Mouse (Mus musculus) stomach, embryonic 14.5 days (tissue): ENCODE measurements around the gene Prss12. TPM values are rescaled to one million over a fixed set of nuclear protein-coding genes. Genes with fewer than 3 reads are reported as not detected.
"Not testable (repeated sequence)": the region's sequence is repeated elsewhere in the genome, so short reads cannot be mapped to it uniquely, and the experiment has no call there.

Experiments used
- ATAC-seq: fragments of 200-750 bp; cut with Nextera tagmentation; 2 replicates; pipeline ENCODE4 v1.8.0; 2017; ENCODE audit warnings: low read depth, moderate TSS enrichment; ENCODE audit not compliant: insufficient number of reproducible peaks, insufficient read depth, low FRiP score
- H3K27ac ChIP-seq: fragments of 300-500 bp; sonication (generic); 2 replicates; pipeline ENCODE4 v1.5.1; 2014; ENCODE audit warnings: mild to moderate bottlenecking, low read length, moderate library complexity, mixed read lengths
- H3K27me3 ChIP-seq: fragments of 300-500 bp; sonication (generic); 2 replicates; pipeline ENCODE4 v1.6.1; 2014; ENCODE audit warnings: low read length, control low read depth, mixed read lengths; ENCODE audit not compliant: control insufficient read depth, insufficient read depth
- H3K36me3 ChIP-seq: fragments of 300-500 bp; sonication (generic); 2 replicates; pipeline ENCODE4 v1.6.1; 2014; ENCODE audit warnings: mild to moderate bottlenecking, control low read depth, low read length, moderate library complexity, mixed read lengths; ENCODE audit not compliant: control insufficient read depth, insufficient read depth
- H3K4me1 ChIP-seq: fragments of 300-500 bp; sonication (generic); 2 replicates; pipeline ENCODE4 v1.6.1; 2014; ENCODE audit warnings: low read length, control low read depth, mixed read lengths; ENCODE audit not compliant: control insufficient read depth, insufficient read depth
- H3K4me2 ChIP-seq: fragments of 300-500 bp; sonication (generic); replicated peaks from 2 replicates; pipeline ENCODE4 v1.6.1; 2014; ENCODE audit warnings: low read depth, low read length, control low read depth
- H3K4me3 ChIP-seq: fragments of 300-500 bp; sonication (generic); 2 replicates; pipeline ENCODE4 v1.5.1; 2014; ENCODE audit warnings: low read depth, low read length, control low read depth
- H3K9ac ChIP-seq: fragments of 300-500 bp; sonication (generic); replicated peaks from 2 replicates; pipeline ENCODE4 v1.6.1; 2014; ENCODE audit warnings: low read depth, mild to moderate bottlenecking, control low read depth, low read length, moderate library complexity, mixed read lengths
- H3K9me3 ChIP-seq: fragments of 300-500 bp; sonication (generic); 2 replicates; pipeline ENCODE4 v1.6.1; 2016; ENCODE audit warnings: low read depth, low read length, control low read depth; ENCODE audit not compliant: control insufficient read depth
- WGBS: fragments of 180-500 bp; shearing (Covaris S2); extraction: QIAGEN DNeasy Blood & Tissue Kit; methylation state at CpG from one replicate; pipeline ENCODE4 v1.1.7; 2014; 5-methylcytosine and 5-hydroxymethylcytosine counted together
- polyA plus RNA-seq: library from polyadenylated mRNA; unstranded; fragments of >200 nt; fragmentation: Nextera tagmentation; extraction: Ambion mirVana; gene quantifications from 2 replicates; pipeline ENCODE4 v1.2.1, GENCODE M21; 2014

Prss12 gene
- polyA plus RNA-seq, 1 experiment from 2014 or later, result 1.7 TPM

DNA sequence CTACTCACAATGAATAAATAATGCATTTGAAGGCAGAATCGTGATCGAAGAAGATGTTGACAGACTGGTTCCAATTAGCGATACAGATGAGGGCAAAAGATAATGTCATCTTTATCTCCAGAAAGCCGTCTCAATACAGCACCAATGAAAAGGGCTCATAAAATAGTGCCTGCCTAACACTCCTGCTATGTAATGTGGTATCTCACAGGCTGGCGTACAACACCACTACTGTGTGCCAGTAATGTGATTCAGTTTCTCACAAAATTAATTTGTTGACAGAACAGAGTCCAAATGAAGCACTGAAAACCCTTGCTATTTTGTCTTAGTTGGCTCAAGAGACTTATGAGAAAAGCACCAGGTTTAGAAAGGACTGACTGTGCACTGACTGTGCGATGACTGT, 48.4 kb downstream of the Prss12 start:
- Histone ChIP-seq H3K27ac (no peak overlapping the region), H3K4me1 (no peaks in the 10 kb centered on the region), H3K27me3 (no peaks in the 10 kb centered on the region), H3K4me3 (no peak overlapping the region), H3K9me3 (no peaks in the 10 kb centered on the region), H3K36me3 (no peaks in the 10 kb centered on the region), H3K4me2 (no peak overlapping the region), H3K9ac (no peak overlapping the region)
- no peak for ATAC-seq
- WGBS, result 74% methylated on average over 6 of the region's 6 CpGs

DNA sequence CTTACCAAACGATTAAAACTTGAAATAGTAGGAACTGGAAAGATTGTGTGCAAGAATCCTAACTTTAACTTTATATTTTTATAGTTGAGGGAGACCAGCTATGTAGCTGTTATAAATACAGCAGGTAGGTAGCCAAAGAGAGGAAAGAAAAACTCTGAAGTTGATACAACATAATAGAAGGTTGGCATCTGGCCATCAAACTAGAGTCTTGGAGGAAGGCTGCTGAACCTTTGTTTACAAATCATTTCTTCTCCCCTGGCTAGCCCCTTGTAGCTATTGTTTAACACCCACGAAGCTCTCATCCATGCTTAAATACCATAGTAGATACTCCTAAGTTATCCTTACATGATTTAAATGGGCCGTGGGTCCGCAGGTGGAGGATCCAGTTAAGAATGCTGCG, 52.1 kb downstream of the Prss12 start:
- Histone ChIP-seq H3K9ac (no peak overlapping the region), H3K4me1 (no peaks in the 10 kb centered on the region), H3K4me2 (no peak overlapping the region), H3K36me3 (no peaks in the 10 kb centered on the region), H3K27me3 (no peaks in the 10 kb centered on the region), H3K4me3 (no peak overlapping the region), H3K9me3 (no peaks in the 10 kb centered on the region), H3K27ac (no peak overlapping the region)
- ATAC-seq, result no peak
- 77% methylated on average over 5 of the region's 5 CpGs for WGBS

DNA sequence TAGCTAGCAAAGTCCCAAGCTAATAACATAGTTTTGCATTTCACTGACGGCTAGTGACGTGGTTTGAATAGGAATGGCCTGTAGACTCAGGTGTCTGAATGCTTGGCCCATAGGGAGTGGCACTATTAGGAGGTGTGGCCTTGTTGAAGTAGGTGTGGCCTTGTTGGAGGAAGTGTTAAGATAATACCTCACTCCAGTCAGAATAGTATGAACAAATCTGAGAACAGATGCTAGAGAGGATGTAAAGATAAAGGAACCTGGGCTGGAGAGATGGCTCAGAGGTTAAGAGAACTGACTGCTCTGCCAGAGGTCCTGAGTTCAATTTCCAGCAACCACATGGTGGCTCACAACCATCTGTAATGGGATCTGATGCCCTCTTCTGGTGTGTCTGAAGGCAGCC, 55.1 kb downstream of the Prss12 start:
- not testable (repeated sequence) for H3K4me2 ChIP-seq, H3K9me3 ChIP-seq, H3K9ac ChIP-seq, H3K4me3 ChIP-seq, H3K27ac ChIP-seq, ATAC-seq, H3K27me3 ChIP-seq, H3K4me1 ChIP-seq, H3K36me3 ChIP-seq
- WGBS, result 80% methylated on average over 2 of the region's 2 CpGs

DNA sequence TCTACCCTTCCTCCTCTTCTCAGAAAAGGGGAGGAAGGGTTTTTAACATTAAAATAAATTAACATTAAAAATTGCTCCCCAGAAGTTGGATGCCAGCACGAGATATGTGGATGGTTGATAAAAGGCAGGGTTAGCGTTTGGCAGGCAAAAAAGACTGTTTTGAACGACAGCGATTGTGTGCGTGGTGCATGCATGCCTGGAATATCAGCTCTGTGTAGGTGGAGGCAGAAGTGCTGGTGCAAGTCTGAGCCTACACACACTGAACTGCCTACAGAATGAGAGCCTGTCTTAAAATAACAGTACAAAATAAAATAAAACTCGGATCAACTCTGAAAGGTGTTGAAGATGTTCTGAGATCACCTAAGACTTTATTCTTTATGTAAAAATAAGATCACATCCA, 57.2 kb downstream of the Prss12 start:
- WGBS, result 62% methylated on average over 6 of the region's 6 CpGs
- Histone ChIP-seq H3K4me3 (no peak overlapping the region), H3K27ac (no peak overlapping the region), H3K9me3 (no peaks in the 10 kb centered on the region), H3K9ac (no peak overlapping the region), H3K27me3 (no peaks in the 10 kb centered on the region), H3K36me3 (peaks cover 10% of the 10 kb centered on the region; the same call in 1 of the 2 replicates), H3K4me2 (no peak overlapping the region), H3K4me1 (peaks cover 4% of the 10 kb centered on the region; the same call in 1 of the 2 replicates)
- ATAC-seq, result no peak

DNA sequence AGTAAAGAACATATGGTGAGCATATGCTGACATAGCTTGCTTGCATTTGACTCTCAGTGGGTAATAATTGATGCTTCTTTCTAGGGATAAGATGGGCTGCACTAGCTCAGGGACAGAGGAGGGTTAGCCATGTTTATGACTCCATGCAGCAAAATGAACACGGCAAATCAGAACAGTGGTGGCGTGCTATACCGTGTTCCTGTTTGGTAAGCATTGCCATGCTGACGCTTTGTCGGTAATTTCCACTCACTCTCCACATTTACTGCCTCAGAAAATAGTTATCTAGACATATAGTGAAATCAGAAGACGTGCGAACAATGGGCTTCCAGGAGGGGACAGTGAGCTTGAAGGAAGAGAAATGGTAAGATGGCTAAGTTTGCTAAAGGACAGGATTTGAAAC, 58.1 kb downstream of the Prss12 start:
- 80% methylated on average over 7 of the region's 7 CpGs for WGBS
- no peak overlapping the region; the same call in 1 of the 2 replicates for H3K27ac ChIP-seq
- H3K9me3 ChIP-seq, result no peaks in the 10 kb centered on the region
- no peaks in the 10 kb centered on the region for H3K27me3 ChIP-seq
- no peak overlapping the region for H3K9ac ChIP-seq
- H3K4me3 ChIP-seq, result no peak overlapping the region
- peaks cover 6% of the 10 kb centered on the region; the same call in 1 of the 2 replicates for H3K4me1 ChIP-seq
- H3K4me2 ChIP-seq, result no peak overlapping the region
- no peak for ATAC-seq
- H3K36me3 ChIP-seq, result peaks cover 10% of the 10 kb centered on the region; the same call in 1 of the 2 replicates

DNA sequence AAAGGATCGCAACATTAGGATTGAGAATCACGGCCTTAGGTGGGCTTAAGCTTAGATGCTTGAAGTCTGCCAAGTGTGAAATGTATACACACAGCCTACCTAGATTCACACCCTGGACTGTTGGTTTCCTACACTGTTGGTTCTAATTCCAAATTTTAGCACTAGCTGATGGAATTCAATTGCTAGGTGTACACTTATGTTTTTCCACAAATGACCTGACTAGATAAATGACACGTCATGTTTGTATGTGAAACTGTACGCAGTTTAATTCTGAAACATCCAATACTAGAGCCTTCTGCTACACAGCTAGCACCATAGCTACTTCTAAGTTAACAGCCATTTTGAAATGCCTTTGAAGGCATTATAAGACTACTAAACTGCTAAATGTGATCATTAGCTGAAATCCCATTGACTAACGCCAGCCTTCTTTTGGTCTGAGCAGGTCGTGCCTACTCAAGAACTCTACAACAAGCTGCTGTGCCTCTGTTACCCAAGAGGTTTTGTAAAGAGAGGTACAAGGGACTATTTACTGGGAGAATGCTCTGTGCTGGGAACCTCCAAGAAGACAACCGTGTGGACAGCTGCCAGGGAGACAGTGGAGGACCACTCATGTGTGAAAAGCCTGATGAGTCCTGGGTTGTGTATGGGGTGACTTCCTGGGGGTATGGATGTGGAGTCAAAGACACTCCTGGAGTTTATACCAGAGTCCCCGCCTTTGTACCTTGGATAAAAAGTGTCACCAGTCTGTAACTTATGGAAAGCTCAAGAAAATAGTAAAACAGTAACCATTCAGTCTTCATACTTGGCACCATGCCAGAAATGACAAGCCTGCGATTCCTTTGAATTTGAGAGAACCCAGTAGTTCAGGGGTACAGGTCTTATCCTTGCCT, 59.3 kb downstream of the Prss12 start:
- peaks cover 7% of the 10 kb centered on the region; the same call in 1 of the 2 replicates for H3K4me1 ChIP-seq
- ATAC-seq, result no peak
- peak overlapping the region; percentile 92 for H3K4me2 ChIP-seq
- no peaks in the 10 kb centered on the region for H3K27me3 ChIP-seq
- no peaks in the 10 kb centered on the region for H3K9me3 ChIP-seq
- H3K4me3 ChIP-seq, result peak overlapping the region; percentile 1; the same call in 1 of the 2 replicates
- no peak overlapping the region for H3K9ac ChIP-seq
- H3K36me3 ChIP-seq, result peaks cover 10% of the 10 kb centered on the region; the same call in 1 of the 2 replicates
- peak overlapping the region; percentile 22; the same call in 1 of the 2 replicates for H3K27ac ChIP-seq
- 58% methylated on average over 9 of the region's 9 CpGs for WGBS

DNA sequence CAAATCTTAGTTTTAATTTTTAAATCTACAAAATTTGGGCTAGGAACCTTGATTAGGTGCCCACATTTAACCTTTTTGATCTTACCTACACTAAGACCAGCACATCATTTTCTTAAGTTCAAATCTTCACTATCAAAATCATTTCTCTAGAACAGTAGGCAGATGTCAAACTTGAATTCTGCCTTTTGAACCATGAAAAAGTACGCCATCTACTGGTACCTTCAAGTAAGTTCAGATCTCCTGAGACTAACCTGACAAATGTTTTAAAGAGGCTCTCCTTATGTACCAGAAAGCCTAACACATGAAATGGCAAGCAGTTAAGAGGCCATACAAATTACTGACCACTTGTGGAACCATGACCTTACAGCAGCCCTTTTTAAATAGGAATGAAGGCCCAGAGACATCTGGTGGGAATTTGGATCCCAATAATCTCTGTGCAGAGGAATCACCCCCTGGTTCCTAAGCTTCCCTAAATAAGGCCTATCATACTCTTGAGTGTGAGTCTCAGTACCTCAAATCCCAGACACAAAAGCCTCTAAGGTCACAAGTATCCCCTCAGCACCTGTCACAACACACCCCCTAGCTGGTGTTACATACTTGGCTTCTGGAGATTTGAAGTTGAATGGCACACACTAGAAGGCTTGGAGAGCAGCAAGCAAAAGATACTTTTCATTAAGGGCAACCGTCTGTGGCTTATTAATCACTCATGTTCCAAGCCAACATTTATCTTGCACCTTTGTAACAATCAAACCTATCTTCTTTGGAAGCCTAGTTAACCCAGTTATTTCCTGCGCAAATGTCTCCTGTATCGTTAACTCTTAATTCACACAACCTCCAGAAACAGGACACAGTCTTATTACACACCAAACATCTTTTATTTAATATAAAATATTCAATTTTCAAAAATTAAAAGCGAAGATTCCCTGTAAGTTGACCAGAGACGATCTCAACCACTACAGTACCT, 60.3 kb downstream of the Prss12 start:
- H3K27ac ChIP-seq, result peak overlapping the region; percentile 55
- H3K9me3 ChIP-seq, result no peaks in the 10 kb centered on the region
- no peak for ATAC-seq
- H3K4me1 ChIP-seq, result peaks cover 7% of the 10 kb centered on the region; the same call in 1 of the 2 replicates
- WGBS, result 5% methylated on average over 6 of the region's 6 CpGs
- H3K36me3 ChIP-seq, result peaks cover 10% of the 10 kb centered on the region; the same call in 1 of the 2 replicates
- H3K4me3 ChIP-seq, result peak overlapping the region; percentile 60
- peak overlapping the region; percentile 92 for H3K4me2 ChIP-seq
- peak overlapping the region; percentile 68 for H3K9ac ChIP-seq
- no peaks in the 10 kb centered on the region for H3K27me3 ChIP-seq

DNA sequence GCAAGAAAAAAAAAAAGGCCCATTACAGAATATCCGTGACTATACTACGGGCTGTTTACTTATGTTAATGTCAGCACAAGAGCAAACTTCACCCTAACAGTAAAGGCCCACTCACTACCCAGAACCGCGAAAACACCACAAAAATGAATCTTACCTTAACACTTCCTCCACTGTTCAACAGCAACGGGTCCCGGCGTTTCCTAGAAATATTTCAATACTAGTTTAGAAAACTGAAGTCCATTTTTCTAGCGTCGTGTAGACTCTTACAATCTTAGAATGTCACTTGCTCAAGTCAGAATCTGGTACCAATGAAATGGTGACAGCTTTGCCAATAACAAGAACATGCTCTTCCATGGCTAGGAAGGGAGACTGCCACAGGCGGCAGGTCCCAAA, 60.9 kb downstream of the Prss12 start:
- Histone ChIP-seq H3K27ac (peak overlapping the region; percentile 55), H3K4me2 (peak overlapping the region; percentile 92), H3K9ac (peak overlapping the region; percentile 68), H3K4me1 (peaks cover 7% of the 10 kb centered on the region; the same call in 1 of the 2 replicates), H3K9me3 (no peaks in the 10 kb centered on the region), H3K27me3 (no peaks in the 10 kb centered on the region), H3K4me3 (peak overlapping the region; percentile 60), H3K36me3 (peaks cover 10% of the 10 kb centered on the region; the same call in 1 of the 2 replicates)
- WGBS, result under 1% methylated on average over 10 of the region's 10 CpGs
- ATAC-seq, result no peak
